Mouse (Mus musculus) spleen, postnatal 36 days (tissue): ENCODE results near the gene Prkag2.

Experiments
- DNase-seq, 2 experiments: peaks; one replicate each; pipeline ENCODE4 v3.0.0; 2022; ENCODE audit warnings: low spot score in 2 of 2, mixed read lengths in 1 of 2

The Prkag2 gene

GRCm38 (mm10) chr5:25047670-25048069 is 52.8 kb downstream of the Prkag2 start:
- DNase-seq = no peak

- no peak for DNase-seq
These were observed 53.7 kb downstream of the Prkag2 start for GRCm38 (mm10) chr5:25046762-25047161.

- DNase-seq = no peak
These were observed 56.4 kb downstream of the Prkag2 start for GRCm38 (mm10) chr5:25044007-25044406.

GRCm38 (mm10) chr5:25041947-25042346 is 58.5 kb downstream of the Prkag2 start:
- DNase-seq = no peak

GRCm38 (mm10) chr5:25041307-25041706 is 59.1 kb downstream of the Prkag2 start:
- no peak for DNase-seq

GRCm38 (mm10) chr5:25040903-25041302 is 59.5 kb downstream of the Prkag2 start:
- no peak for DNase-seq

- DNase-seq = no peak
These were observed 61.6 kb downstream of the Prkag2 start for GRCm38 (mm10) chr5:25038827-25039226.

GRCm38 (mm10) chr5:25035391-25035790 is 65.1 kb downstream of the Prkag2 start:
- DNase-seq = no peak

GRCm38 (mm10) chr5:25031456-25031856 is 69.0 kb downstream of the Prkag2 start:
- no peak for DNase-seq

- no peak for DNase-seq
These were observed 69.4 kb downstream of the Prkag2 start for GRCm38 (mm10) chr5:25031037-25031436.

- no peak for DNase-seq
These were observed 70.2 kb downstream of the Prkag2 start for GRCm38 (mm10) chr5:25030276-25030681.

GRCm38 (mm10) chr5:25027673-25028072 is 72.8 kb downstream of the Prkag2 start:
- DNase-seq = no peak

GRCm38 (mm10) chr5:25025309-25026019 is 75.0 kb downstream of the Prkag2 start:
- DNase-seq = peak in 1 of 2 experiments; percentile 6

GRCm38 (mm10) chr5:25022904-25023303 is 77.5 kb downstream of the Prkag2 start:
- peak; percentile 7 to 29 for DNase-seq

- no peak for DNase-seq
These were observed 81.2 kb downstream of the Prkag2 start for GRCm38 (mm10) chr5:25019221-25019620.

GRCm38 (mm10) chr5:25012134-25012533 is 88.3 kb downstream of the Prkag2 start:
- no peak for DNase-seq

GRCm38 (mm10) chr5:25011019-25011485 is 89.4 kb downstream of the Prkag2 start:
- peak; percentile 70 for DNase-seq

GRCm38 (mm10) chr5:25010438-25010892 is 90.0 kb downstream of the Prkag2 start:
- peak; percentile 74 to 79 for DNase-seq

GRCm38 (mm10) chr5:25009770-25010169 is 90.7 kb downstream of the Prkag2 start:
- DNase-seq = no peak

- no peak for DNase-seq
These were observed 91.5 kb downstream of the Prkag2 start for GRCm38 (mm10) chr5:25008966-25009365.

GRCm38 (mm10) chr5:25006848-25007247 is 93.6 kb downstream of the Prkag2 start:
- DNase-seq = peak; percentile 50 to 51

- DNase-seq = no peak
These were observed 94.8 kb downstream of the Prkag2 start for GRCm38 (mm10) chr5:25005532-25006129.

- DNase-seq = peak in 1 of 2 experiments; percentile 23
These were observed 99.0 kb downstream of the Prkag2 start for GRCm38 (mm10) chr5:25001391-25001794.
